Mouse (Mus musculus) Muller cell, postnatal 12 days (primary cell): ENCODE measurements around the gene Zfp991.
"Not testable (repeated sequence)": the region's sequence is repeated elsewhere in the genome, so short reads cannot be mapped to it uniquely, and the experiment has no call there.

ENCODE experiments used
- DNase-seq: peaks from one replicate; pipeline ENCODE4 v3.0.0-alpha.2; 2015; ENCODE audit errors: inconsistent ontology term

The Zfp991 gene

DNA sequence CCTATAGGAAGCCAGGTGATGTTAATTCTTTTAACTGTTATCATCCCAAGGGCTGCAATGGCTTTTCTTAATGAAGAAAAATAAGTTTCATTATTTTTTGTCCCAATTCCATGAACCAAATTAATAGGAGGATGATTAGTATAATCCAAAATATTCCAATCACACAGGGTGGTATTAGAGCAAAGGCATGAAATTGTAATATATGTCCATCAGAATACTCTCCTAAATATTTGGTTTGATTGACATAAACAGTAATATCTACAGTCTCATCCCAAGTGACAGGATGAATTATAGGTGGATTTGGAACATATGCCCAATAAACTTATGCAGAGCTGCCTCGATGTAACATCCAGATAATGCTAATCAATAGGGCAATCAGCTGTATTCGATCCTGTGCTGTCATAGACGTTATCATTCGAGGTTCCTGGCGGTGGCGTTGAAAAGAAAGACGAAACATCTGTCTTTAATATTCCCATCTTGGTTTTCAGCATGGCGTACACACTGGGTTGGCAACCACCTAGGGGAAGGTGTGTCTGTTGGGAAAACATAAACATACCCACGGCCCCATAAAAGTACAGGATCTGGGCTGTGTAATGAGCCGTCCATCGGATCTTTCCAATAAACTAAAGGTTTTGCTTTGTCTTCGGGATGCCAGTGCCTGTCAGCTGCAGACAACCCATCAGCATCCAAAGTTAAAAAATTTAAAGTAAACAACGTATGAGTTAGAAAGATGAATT lies 50.3 kb downstream of the Zfp991 start:
- not testable (repeated sequence) for DNase-seq

- not testable (repeated sequence) for DNase-seq
Observed at GRCm38 (mm10) chr4:147186824-147187223, 55.0 kb downstream of the Zfp991 start.

DNA sequence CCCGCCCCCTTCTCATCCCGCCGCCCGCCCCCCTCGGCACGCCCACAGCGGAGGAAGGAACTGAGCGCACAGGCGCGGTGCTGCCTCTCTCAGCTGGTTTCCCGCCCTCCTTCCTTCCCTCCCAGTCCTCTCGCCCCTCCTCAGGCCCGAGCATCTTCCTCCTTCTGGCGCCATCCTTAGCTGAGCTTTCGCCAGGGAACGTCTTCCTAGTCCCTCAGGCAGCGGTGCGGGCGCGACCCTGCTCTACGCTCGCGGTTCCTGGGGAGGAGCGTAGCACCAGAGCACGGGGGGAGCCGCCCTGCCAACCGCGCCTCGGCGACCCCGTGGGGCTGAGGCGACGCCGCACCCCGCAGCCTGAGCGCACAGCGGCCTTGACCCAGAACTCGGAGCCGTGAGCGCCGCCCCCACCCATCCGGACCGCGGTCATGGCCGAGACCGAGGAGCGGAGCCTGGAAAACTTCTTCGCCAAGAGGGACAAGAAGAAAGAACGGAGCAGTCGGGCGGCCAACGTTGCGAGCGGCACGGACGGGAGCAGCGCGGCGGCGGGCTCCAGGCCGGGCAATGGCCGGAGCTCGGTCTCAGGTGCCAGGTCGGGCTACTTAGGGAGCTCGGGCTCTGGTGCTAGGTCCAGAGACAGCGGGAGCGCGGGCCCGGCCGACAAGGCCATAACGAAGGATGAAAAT lies 55.6 kb downstream of the Zfp991 start:
- not testable (repeated sequence) for DNase-seq

GRCm38 (mm10) chr4:147195186-147195585 lies 63.3 kb downstream of the Zfp991 start:
- not testable (repeated sequence) for DNase-seq

DNA sequence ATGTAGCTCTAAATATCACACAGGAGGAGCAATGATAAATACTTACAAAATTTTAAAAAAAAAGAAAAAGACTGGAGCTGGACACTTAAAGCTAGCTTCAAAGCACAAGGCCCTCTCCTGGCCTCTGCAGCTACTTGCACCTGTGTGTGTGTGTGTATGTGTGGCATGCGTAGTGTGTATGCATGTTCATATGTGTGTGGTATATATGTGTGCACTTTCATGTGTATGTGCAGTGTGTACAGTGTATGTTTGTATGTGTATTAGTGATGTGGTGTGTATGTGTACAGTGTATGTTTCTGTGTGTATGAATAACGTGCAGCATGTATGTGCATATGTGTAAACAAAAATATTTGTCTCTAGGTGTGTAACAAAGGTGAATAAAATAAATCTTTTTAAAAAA lies 65.4 kb downstream of the Zfp991 start:
- DNase-seq, result not testable (repeated sequence)

GRCm38 (mm10) chr4:147199055-147199750 lies 67.4 kb downstream of the Zfp991 start:
- DNase-seq, result not testable (repeated sequence)

- not testable (repeated sequence) for DNase-seq
Observed at GRCm38 (mm10) chr4:147201920-147202660, 70.3 kb downstream of the Zfp991 start.

- DNase-seq, result not testable (repeated sequence)
Observed at GRCm38 (mm10) chr4:147212182-147212928, 80.5 kb downstream of the Zfp991 start.

GRCm38 (mm10) chr4:147214233-147214632 lies 82.4 kb downstream of the Zfp991 start:
- DNase-seq, result not testable (repeated sequence)

- not testable (repeated sequence) for DNase-seq
Observed at GRCm38 (mm10) chr4:147217676-147218075, 85.8 kb downstream of the Zfp991 start.

GRCm38 (mm10) chr4:147219319-147220070 lies 87.7 kb downstream of the Zfp991 start:
- DNase-seq, result not testable (repeated sequence)

GRCm38 (mm10) chr4:147220226-147220625 lies 88.4 kb downstream of the Zfp991 start:
- DNase-seq, result not testable (repeated sequence)

- not testable (repeated sequence) for DNase-seq
Observed at GRCm38 (mm10) chr4:147222021-147222420, 90.2 kb downstream of the Zfp991 start.

GRCm38 (mm10) chr4:147223778-147224435 lies 92.1 kb downstream of the Zfp991 start:
- not testable (repeated sequence) for DNase-seq

GRCm38 (mm10) chr4:147225616-147226015 lies 93.8 kb downstream of the Zfp991 start:
- DNase-seq, result not testable (repeated sequence)

DNA sequence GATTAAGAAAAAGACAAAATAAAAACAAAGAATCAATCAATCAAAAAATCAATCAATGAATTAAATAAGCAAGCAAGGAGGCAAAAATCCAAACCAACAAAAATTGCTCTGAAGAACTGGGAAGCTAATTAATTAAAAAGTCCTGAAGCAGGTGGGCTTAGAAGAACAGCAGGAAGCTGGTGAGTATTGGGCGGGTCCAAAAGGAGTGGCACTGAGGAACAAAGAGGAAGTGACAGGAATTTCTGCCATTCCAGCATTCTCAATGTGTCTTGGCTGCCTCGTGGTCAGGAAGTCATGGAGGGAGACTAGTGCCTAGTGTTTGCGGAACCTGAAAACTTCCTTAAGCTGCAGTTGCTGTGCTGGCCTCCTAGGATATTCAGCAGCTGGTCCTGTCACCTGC lies 98.2 kb downstream of the Zfp991 start:
- not testable (repeated sequence) for DNase-seq
